Mouse (Mus musculus) frontal cortex, adult 2 months (tissue): ENCODE results near the gene Vps33b. TPM values are rescaled to one million over a fixed set of nuclear protein-coding genes. Genes with fewer than 3 reads are reported as not detected.
A peak's percentile ranks its signal among the peaks of the same experiment; 100 is the strongest.

ENCODE experiments used
- DNase-seq, 2 experiments: peaks; one replicate each; pipeline ENCODE4 v3.0.0; 2022; ENCODE audit warnings: low spot score in 1 of 2; ENCODE audit errors: extremely low spot score in 1 of 2
- polyA plus RNA-seq: library from polyadenylated mRNA; depleted of rRNA; stranded (reverse); fragments of >200 nt; gene quantifications from 2 replicates; pipeline ENCODE4 v1.2.3, GENCODE M21; 2012

The Vps33b gene
- polyA plus RNA-seq, 1 experiment: 26.2 TPM

DNA sequence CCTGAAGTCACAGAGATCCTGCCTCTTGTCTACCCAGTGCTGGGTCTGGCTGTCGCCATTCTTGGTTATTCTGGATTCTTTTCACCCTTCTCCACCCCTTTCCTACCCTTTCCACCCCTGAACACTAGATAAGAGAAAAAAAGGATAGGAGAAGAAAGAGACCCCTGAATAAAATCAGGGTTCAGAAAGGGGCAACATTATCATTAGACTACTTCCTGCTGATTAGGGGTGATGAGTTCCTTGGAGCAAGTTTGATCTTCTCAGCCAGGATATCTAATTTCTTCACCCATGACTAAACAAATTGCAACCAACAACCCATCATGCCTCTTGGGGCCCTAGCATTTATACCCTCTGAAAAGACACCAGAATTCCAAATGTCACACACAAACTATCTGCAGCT is 1.7 kb upstream of the Vps33b start:
- no peak for DNase-seq

- DNase-seq: no peak
These were observed 354 bp downstream of the Vps33b start for GRCm38 (mm10) chr7:80269751-80270255.

DNA sequence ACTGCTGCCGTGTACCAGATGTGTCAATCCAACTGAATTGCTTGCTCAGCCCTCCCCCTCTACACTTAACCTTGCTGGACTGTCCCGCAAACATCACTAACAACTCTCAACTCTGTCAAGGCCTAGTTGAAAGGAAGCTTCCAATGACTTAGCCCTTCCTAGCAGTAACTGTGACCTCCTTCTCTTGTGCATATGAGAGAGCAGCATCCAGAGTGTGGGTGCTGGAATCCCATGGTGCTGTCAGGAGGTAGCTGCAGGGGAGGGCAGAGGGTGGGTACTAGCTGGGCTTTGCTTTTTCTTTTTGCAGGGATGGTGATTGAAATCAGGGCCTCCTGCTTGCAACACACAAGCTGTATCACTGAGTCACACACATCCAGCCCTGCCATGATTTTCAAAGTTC is 4.0 kb downstream of the Vps33b start:
- DNase-seq: no peak

DNA sequence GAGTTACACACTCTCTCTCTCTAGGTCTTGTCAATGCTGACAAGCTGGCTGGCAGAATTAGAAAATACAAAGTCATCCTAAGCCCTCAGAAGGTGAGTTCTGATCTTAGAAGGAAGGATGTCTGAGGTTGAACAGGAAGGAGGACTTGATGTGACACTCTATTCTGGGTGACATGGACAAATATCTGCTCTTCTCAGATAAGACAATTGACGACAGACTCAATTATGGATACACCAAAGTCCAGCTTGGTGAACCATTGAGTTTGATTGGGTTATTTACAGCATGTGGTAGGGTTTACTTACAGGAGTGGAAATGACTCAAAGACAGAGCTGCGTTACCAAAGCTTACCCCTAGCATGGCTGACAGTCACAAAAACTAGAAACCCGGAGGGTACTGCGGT is 6.9 kb downstream of the Vps33b start:
- DNase-seq: no peak

GRCm38 (mm10) chr7:80280032-80280431 is 10.6 kb downstream of the Vps33b start:
- DNase-seq: no peak

DNA sequence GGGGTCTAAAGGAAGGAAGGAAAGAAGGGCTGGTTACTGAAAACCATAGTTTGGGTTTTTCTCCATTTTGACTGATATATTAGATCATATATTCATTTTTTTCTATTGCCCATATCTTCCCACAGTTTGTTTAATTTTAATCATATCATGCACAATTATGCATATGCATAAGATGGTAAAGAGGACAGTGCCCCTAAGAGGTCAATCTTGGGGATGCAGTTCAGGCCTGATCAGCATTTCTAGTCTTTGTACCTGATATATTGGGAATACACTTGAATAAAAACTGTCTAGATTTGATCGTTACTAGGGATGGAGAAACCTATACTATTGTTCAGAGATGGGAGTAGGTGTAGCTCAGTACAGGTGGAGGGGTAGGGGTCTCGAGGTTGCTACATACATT is 11.5 kb downstream of the Vps33b start:
- DNase-seq: no peak

DNA sequence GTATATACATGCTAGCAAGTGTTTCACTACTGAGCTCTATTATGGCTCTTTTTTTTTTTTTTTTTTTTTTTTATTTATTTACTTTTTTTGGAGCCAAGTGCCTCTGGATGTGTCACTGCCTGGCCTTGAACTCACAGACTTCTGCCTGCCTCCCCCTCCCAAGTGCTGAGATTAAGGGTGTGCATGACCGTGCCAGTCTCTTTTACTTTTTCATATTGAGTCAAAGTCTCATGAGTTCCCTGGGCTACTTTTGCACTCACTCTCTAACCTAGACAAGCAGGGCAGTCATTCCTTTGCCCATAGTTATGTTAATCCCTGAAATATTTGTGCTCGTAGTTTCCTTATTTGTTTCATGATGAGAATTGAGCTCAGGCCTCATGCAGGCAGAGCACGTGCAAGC is 12.2 kb downstream of the Vps33b start:
- DNase-seq: no peak

DNA sequence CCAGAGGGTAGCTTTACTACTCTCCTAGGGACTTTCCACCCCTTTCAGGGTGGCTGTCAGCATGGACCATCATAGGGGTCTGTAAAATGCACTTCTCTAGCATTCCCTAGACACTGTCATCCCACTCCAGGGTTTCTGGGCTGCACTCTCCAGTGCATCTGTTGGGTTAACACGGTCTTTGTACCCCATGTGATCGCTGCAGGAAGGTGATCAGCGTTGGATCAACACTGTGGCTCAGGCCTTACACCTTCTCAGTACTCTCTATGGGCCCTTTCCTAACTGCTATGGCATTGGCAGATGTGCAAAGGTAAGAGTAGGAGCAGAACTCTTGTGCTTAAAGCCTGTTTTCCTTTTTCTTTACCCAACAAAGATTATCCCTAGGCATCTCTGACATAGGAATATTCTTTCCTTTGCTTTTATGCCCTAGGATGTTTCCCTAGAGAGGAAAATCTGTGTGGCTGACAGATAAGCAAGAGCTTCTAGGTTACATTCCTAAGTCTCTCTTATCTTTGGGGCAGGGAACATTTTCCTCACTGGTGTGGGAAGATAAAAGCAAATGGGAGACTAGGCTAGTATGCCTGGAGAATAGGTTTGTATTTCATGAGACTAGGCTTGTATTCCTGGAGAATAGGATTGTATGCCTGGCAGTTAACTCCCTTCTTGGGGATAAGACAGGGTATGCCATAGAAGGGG is 13.9 kb downstream of the Vps33b start:
- no peak for DNase-seq

DNA sequence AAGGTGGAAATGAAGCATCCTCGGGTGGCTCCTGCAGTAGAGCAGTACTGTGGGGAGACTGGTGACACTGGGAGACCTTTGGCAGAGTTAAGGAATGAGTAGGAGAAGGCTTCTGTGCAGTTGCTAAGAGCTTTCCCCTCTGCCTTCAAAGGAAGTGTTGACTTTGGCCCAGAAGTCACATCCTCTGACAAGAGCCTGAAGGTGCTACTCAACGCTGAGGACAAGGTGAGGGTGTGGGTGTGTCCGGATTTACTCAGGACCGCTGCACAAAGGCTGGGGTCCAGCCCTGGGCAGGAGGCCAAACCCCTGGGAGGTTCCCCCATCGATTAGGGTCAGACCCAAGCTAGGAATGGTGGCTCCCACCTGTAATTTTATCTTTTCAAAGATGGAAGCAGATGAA is 14.9 kb downstream of the Vps33b start:
- no peak for DNase-seq

DNA sequence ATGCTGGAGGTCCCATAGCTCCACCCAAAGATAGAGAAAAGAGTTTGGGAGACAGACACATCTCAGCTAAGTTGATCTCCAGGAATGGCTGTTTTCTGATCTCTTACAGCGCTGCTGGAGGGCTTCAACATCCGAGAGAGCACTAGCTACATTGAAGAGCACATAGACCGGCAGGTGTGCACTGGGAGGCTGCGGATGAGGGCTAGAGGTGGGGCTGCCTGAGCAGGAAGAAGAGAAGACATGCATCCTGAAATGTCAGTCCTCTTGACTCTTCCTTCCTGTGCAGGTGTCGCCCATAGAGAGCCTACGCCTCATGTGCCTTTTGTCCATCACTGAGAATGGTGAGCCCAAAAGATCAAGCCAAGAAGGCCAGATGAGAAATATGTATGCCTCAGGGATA is 16.3 kb downstream of the Vps33b start:
- no peak for DNase-seq

DNA sequence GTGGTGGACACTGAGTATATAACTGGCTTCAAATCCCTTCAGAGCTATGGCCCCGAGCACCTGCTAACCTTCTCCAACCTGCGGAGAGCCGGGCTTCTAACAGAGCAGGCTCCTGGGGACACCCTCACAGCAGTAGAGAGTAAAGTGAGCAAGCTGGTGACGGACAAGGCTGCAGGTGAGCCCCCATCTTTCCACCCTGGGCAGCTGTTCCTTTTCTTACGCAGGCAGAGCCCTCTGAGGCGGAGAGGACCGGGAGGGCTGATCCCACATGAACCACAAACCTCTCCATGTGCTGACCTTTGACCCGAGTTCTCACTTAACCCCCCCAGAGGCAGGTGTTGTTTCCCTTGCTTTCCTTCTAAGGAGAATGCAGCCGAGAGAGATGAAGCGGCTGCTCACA is 18.3 kb downstream of the Vps33b start:
- DNase-seq: no peak

GRCm38 (mm10) chr7:80294062-80294763 is 24.8 kb downstream of the Vps33b start, which contains the start of gene Prc1:
Gene Prc1 (plus strand): TSS chr7:80294450.
- DNase-seq: peak; percentile 97 to 99

DNA sequence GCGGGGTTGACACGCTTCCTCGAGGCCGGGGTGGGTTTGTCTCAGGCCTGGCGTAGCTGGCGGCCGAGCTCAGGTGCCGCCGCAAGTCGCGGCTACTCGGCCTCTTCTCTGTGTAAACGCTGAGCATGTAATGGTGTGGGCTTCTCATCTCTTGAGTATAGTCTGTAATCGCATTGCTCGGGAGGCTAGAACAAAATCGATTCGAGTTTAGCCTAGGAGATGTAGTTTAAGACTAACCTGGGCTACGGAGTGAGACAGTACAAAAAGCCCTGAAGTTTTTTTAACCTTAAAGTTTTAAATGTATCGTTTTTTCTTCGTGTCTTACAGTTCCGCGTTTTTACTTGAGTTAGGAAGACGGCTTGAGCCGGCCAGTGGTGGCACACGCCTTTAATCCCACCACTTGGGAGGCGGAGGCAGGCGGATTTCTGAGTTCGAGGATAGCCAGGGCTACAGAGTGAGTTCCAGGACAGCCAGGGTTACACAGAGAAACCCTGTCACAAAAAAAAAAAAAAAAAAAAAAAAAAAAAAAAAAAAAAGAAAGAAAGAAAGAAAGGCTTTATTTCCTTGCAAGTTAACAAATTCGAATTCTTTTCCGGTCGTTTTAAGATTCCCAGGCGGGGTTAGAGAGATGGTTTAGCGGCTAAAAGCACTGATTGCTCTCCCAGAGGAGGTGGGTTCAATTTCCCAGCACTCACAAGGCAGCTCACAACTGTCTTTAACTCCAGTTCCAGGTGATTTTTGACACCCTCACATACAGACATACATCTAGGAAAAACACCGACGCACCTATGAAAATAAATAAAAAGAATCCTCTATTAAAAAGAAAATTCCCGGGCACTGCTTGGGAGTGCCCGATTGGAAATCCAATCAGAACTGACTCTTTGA is 25.6 kb downstream of the Vps33b start:
- no peak for DNase-seq

GRCm38 (mm10) chr7:80296462-80296861 is 27.0 kb downstream of the Vps33b start:
- no peak for DNase-seq

GRCm38 (mm10) chr7:80297041-80297440 is 27.6 kb downstream of the Vps33b start:
- DNase-seq: no peak

GRCm38 (mm10) chr7:80298754-80299153 is 29.3 kb downstream of the Vps33b start:
- DNase-seq: no peak

- no peak for DNase-seq
These were observed 30.1 kb downstream of the Vps33b start for GRCm38 (mm10) chr7:80299568-80299967.

DNA sequence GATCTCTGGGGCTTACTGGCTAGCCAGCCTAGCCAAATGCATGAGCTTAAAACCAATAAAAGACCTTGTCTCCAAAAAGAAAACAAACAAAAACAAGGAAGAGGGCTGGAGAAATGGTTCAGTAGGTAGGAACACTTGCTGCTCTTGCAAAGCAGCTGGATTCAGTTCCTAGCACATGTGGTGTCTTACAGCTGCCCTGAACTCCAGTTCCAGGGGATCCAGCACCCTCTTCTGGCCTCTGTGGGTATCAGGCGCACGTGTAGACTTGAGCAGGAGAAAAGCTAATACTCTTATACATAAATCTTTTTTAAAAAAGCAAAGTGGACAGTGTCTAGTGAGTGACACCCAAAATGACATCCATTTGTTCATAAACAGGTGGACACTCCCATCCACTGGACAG is 32.1 kb downstream of the Vps33b start:
- DNase-seq: no peak

DNA sequence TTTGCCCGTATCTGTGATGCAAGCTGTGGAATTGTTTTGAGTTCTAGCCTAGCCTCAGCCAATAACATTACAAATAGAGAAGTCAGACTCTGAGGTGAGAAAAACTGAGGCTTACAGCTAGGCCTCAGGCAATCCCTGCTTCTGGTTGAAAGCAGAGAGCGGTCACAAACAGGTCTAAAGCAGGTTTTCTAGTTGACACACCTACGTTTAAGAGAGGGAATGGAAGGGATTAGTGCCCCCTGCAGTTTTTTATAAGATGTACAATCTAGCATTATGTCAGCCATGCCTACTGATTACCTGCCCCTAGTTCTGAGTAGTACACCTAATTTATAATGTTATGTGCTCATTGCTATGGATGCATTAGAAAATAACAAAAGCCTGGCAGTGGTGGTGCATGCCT is 38.3 kb downstream of the Vps33b start:
- no peak for DNase-seq

DNA sequence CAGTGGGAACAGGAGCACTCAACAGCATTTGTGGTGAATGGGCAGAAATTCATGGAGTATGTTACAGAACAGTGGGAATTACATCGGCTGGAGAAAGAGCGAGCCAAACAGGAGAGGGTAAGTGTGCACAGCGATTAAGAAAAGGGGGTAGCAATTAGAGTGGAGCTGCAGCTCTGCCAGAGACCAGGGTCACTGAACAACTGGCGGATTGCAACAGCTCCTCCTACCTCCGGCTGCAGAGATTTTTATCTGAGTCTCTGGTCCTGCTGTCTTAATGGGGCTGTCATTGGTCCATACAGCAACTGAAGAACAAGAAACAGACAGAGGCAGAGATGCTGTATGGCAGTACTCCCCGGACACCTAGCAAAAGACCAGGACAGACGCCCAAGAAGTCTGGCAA is 41.3 kb downstream of the Vps33b start:
- no peak for DNase-seq

GRCm38 (mm10) chr7:80315733-80316132 is 46.3 kb downstream of the Vps33b start:
- DNase-seq: no peak
